Mouse (Mus musculus): ENCODE data around the gene a. TPM values are rescaled to one million over a fixed set of nuclear protein-coding genes. Genes with fewer than 3 reads are reported as not detected.
A peak's percentile ranks its signal among the peaks of the same experiment; 100 is the strongest.

Gene a
- total and polyA plus RNA-seq, 2 experiments from 2014 or later, result 0.90 to 2.9 TPM

DNA sequence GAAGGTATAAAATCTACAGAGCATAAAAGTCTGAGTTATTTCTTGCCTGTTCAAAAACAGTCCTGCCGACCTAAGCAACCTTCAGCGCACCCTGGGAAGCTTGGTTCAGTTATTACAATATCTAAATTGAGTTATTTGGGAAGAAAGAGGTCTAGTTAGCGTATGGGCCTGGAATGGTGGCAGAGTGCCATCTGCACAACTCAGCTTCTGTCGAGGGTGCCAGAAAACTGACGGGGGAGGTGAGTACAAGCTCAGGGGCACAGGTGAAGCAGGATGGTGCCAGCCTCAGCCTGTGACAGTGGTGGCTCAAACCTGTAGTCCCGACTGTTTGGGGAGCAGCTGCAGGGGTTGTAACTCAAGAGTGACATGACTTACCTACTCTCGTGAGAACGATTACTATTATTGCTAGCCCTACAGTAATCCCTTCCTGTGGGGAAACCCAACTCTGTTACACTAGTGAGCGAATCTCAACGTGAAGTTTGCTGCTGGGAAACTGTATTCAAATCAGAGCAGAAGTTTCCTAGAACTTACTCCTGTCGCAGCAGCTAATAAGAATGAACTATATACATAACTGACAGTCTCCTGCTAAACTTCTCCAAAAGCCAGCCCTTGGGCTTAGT lies 145.4 kb downstream of the a start:
- ATAC-seq, result no peak
- 69% methylated on average over 11 of the region's 11 CpGs for WGBS
- TF ChIP-seq CTCF (IDR thresholded peaks at IDR 0.05; ENCODE audit: low read depth), result no peak
- Histone ChIP-seq H3K27me3 (ENCODE audit: insufficient read depth, low read length) (peaks cover 3% of the 10 kb centered on the region; the same call in 1 of the 2 replicates), H3K9ac (no peak overlapping the region), H3K4me3 (ENCODE audit: low read depth, low read length) (no peak overlapping the region), H3K4me1 (ENCODE audit: insufficient read depth) (no peaks in the 10 kb centered on the region), H3K36me3 (ENCODE audit: insufficient read depth) (no peaks in the 10 kb centered on the region), H3K27ac (ENCODE audit: low read depth, low read length) (no peak overlapping the region), H3K4me2 (ENCODE audit: low read depth) (no peak overlapping the region), H3K9me3 (ENCODE audit: low read length) (no peaks in the 10 kb centered on the region)
- DNase-seq, result no peak

GRCm38 (mm10) chr2:154937547-154938390 lies 146.6 kb downstream of the a start:
- no peak for DNase-seq
- 86% methylated on average over 8 of the region's 8 CpGs for WGBS
- Histone ChIP-seq H3K9ac (no peak overlapping the region), H3K4me1 (ENCODE audit: insufficient read depth) (no peaks in the 10 kb centered on the region), H3K27ac (ENCODE audit: low read depth, low read length) (no peak overlapping the region), H3K4me3 (ENCODE audit: low read depth, low read length) (no peak overlapping the region), H3K36me3 (ENCODE audit: insufficient read depth) (no peaks in the 10 kb centered on the region), H3K4me2 (ENCODE audit: low read depth) (no peak overlapping the region), H3K27me3 (ENCODE audit: insufficient read depth, low read length) (no peaks in the 10 kb centered on the region), H3K9me3 (ENCODE audit: low read length) (no peaks in the 10 kb centered on the region)
- ATAC-seq, result no peak
- no peak for TF ChIP-seq CTCF (IDR thresholded peaks at IDR 0.05; ENCODE audit: low read depth)

DNA sequence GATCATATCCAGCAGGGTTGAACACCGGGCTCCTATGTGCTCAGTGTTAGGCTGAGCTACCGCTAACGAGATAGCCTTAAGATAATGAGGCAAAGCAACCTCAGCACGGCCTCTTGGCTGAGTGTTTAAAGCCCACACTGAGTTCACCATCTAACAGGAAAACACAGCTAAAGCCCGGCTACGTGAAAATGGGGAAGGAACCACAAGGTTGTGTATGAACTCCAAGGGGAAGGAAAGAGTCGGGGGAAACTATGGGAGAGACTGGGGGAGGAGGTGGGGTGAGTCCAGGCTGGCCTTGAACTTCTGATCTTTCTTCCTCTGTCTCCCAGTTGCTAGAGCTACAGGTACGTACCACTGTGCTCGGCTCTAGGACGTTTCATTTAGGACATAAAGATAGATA lies 150.8 kb downstream of the a start:
- DNase-seq, result no peak
- no peak overlapping the region for H3K27ac ChIP-seq (ENCODE audit: low read depth, low read length)
- 62% methylated on average over 10 of the region's 10 CpGs for WGBS
- H3K4me1 ChIP-seq (ENCODE audit: insufficient read depth), result no peaks in the 10 kb centered on the region
- ATAC-seq, result no peak
- H3K27me3 ChIP-seq (ENCODE audit: insufficient read depth, low read length), result no peaks in the 10 kb centered on the region
- H3K9ac ChIP-seq, result no peak overlapping the region
- no peak overlapping the region for H3K4me2 ChIP-seq (ENCODE audit: low read depth)
- no peaks in the 10 kb centered on the region for H3K9me3 ChIP-seq (ENCODE audit: low read length)
- TF ChIP-seq CTCF (IDR thresholded peaks at IDR 0.05; ENCODE audit: low read depth), result no peak
- H3K36me3 ChIP-seq (ENCODE audit: insufficient read depth), result no peaks in the 10 kb centered on the region
- H3K4me3 ChIP-seq (ENCODE audit: low read depth, low read length), result no peak overlapping the region

GRCm38 (mm10) chr2:154942546-154942945 lies 151.3 kb downstream of the a start:
- Histone ChIP-seq H3K9me3 (ENCODE audit: low read length) (no peaks in the 10 kb centered on the region), H3K27ac (ENCODE audit: low read depth, low read length) (no peak overlapping the region), H3K27me3 (ENCODE audit: insufficient read depth, low read length) (no peaks in the 10 kb centered on the region), H3K36me3 (ENCODE audit: insufficient read depth) (no peaks in the 10 kb centered on the region), H3K4me1 (ENCODE audit: insufficient read depth) (no peaks in the 10 kb centered on the region), H3K4me3 (ENCODE audit: low read depth, low read length) (no peak overlapping the region), H3K4me2 (ENCODE audit: low read depth) (no peak overlapping the region), H3K9ac (no peak overlapping the region)
- ATAC-seq (no peak), DNase-seq (no peak)
- 42% methylated on average over 11 of the region's 11 CpGs for WGBS
- no peak for TF ChIP-seq CTCF (IDR thresholded peaks at IDR 0.05; ENCODE audit: low read depth)

DNA sequence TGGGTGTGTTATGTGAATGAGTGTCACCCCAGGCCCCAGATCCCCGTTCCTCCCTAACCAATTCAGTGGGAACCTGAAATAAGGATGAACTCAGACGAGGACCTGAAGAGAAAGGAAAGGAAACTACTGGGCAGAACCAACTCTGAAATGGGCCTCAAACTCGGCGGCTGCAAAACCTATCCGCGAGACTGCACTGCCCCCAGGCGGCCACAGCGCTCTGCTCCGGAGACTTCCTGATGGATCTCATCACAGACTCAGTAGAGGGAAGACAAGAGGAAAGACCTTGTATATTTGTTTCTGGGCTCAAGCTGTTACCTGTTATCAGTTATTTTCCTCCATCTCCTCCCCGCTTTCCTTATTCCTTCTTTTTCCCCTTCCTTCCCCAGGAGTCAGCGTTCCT lies 151.9 kb downstream of the a start:
- no peaks in the 10 kb centered on the region for H3K27me3 ChIP-seq (ENCODE audit: insufficient read depth, low read length)
- H3K4me2 ChIP-seq (ENCODE audit: low read depth), result no peak overlapping the region
- H3K36me3 ChIP-seq (ENCODE audit: insufficient read depth), result no peaks in the 10 kb centered on the region
- H3K4me3 ChIP-seq (ENCODE audit: low read depth, low read length), result no peak overlapping the region
- WGBS, result 8% methylated on average over 11 of the region's 11 CpGs
- no peaks in the 10 kb centered on the region for H3K9me3 ChIP-seq (ENCODE audit: low read length)
- DNase-seq, result peak; percentile 74
- H3K9ac ChIP-seq, result no peak overlapping the region
- no peaks in the 10 kb centered on the region for H3K4me1 ChIP-seq (ENCODE audit: insufficient read depth)
- no peak overlapping the region for H3K27ac ChIP-seq (ENCODE audit: low read depth, low read length)
- peak; percentile 85 for TF ChIP-seq CTCF (IDR thresholded peaks at IDR 0.05; ENCODE audit: low read depth)
- ATAC-seq, result peak; percentile 68; the same call in 1 of the 2 replicates

GRCm38 (mm10) chr2:154946921-154947320 lies 155.7 kb downstream of the a start:
- Histone ChIP-seq H3K27ac (ENCODE audit: low read depth, low read length) (no peak overlapping the region), H3K4me2 (ENCODE audit: low read depth) (no peak overlapping the region), H3K9ac (no peak overlapping the region), H3K36me3 (ENCODE audit: insufficient read depth) (no peaks in the 10 kb centered on the region), H3K4me1 (ENCODE audit: insufficient read depth) (no peaks in the 10 kb centered on the region), H3K4me3 (ENCODE audit: low read depth, low read length) (no peak overlapping the region), H3K9me3 (ENCODE audit: low read length) (no peaks in the 10 kb centered on the region), H3K27me3 (ENCODE audit: insufficient read depth, low read length) (no peaks in the 10 kb centered on the region)
- WGBS, result 84% methylated on average over 3 of the region's 3 CpGs
- no peak for TF ChIP-seq CTCF (IDR thresholded peaks at IDR 0.05; ENCODE audit: low read depth)
- no peak for DNase-seq
- no peak for ATAC-seq

- WGBS, result 75% methylated on average over 7 of the region's 7 CpGs
- H3K4me3 ChIP-seq (ENCODE audit: low read depth, low read length), result no peak overlapping the region
- DNase-seq (no peak), ATAC-seq (no peak)
- no peaks in the 10 kb centered on the region for H3K9me3 ChIP-seq (ENCODE audit: low read length)
- no peaks in the 10 kb centered on the region for H3K27me3 ChIP-seq (ENCODE audit: insufficient read depth, low read length)
- H3K27ac ChIP-seq (ENCODE audit: low read depth, low read length), result no peak overlapping the region
- H3K36me3 ChIP-seq (ENCODE audit: insufficient read depth), result no peaks in the 10 kb centered on the region
- no peaks in the 10 kb centered on the region for H3K4me1 ChIP-seq (ENCODE audit: insufficient read depth)
- H3K9ac ChIP-seq, result no peak overlapping the region
- no peak overlapping the region for H3K4me2 ChIP-seq (ENCODE audit: low read depth)
- no peak for TF ChIP-seq CTCF (IDR thresholded peaks at IDR 0.05; ENCODE audit: low read depth)
Observed at GRCm38 (mm10) chr2:154949352-154949751, 158.2 kb downstream of the a start.

Measured in forebrain, postnatal 0 days (tissue).